Mouse (Mus musculus): ENCODE measurements around the gene Mss51.

Gene Mss51

DNA sequence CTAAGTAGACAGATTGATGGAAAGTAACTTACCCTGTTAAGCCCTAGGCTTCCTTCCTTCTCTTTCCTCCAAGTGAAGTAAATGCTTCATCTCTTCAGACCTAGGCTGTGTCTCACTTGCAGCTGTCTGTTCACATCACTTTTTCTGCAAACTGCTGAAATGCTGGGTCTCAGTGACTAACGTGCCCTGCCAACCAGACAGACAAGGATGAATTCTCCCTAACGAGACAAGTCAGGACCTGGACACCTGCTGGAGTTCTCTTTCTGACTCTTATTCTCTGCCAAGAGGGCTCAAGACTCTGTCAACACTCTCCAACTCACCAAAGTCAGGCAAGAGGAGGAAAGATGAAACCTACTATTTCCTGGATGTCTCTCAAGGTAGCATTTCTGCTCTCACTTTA lies at the start of gene Mss51:
Gene Mss51, minus strand, starts transcription at position 299 of the 400 bp plus-strand sequence.
- no peak for DNase-seq

DNA sequence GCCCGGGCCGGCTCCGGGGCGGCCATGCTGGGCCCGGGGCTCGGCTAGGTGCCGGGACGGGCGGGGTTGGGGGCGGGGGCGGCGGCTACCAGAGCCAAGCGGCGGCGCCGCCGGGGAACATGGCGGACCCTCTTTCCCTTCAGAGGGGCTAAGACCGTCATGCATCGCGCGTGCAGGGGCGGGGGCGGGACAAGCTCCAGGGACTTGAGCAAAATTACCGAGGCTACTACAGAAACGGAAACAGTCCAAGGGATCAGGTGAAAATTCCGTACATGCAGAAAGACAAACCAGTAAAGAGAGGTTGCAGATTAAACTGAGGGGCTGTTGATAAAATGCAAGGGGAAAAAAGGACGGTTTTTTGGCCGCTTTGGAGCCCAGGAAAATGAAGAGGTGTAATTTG lies 49.7 kb upstream of the Mss51 start, which contains the start of gene Ppp3cb:
Gene Ppp3cb, minus strand, starts transcription at position 159 of the 400 bp plus-strand sequence.
- peak; percentile 83 for DNase-seq

DNA sequence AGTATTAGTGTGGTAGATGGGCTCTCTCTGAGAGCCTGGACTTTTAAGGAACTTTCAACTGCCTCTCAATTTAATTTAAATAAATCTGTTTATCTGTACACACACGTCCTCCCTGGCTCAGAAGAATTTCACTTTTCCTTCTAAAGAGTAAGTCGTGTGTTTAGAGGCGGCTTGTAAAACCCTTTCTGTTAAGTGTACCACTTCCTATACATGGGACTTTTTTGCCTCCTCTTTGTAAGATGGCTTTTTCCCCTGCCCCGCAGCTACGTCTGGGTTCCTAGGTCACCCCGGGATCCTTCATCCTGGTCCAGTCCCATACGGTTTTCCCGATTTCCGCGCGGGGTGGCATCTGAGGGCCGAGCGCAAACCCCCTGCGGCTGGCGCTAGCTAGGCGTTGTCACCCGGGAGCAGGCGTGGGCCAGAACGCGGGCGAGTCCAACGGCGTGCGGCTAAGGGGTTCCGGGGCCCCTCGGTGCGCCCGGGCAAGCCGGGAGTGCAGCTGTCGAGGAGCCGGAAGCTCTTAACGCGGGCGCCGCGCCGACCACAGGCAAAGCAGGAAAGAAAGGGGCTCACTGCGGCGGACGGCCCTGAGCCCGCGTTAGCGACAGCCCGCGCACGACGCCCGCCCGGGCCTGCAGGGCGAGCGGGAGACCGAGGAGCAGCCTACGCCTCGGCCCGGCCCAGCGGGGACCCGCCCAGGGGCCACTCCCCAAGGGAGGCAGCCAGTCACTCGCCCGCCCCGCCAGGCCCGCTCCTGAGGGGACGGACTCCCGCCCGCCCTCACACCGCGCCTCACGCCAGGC lies 49.0 kb upstream of the Mss51 start:
- peak; percentile 89 for DNase-seq

DNA sequence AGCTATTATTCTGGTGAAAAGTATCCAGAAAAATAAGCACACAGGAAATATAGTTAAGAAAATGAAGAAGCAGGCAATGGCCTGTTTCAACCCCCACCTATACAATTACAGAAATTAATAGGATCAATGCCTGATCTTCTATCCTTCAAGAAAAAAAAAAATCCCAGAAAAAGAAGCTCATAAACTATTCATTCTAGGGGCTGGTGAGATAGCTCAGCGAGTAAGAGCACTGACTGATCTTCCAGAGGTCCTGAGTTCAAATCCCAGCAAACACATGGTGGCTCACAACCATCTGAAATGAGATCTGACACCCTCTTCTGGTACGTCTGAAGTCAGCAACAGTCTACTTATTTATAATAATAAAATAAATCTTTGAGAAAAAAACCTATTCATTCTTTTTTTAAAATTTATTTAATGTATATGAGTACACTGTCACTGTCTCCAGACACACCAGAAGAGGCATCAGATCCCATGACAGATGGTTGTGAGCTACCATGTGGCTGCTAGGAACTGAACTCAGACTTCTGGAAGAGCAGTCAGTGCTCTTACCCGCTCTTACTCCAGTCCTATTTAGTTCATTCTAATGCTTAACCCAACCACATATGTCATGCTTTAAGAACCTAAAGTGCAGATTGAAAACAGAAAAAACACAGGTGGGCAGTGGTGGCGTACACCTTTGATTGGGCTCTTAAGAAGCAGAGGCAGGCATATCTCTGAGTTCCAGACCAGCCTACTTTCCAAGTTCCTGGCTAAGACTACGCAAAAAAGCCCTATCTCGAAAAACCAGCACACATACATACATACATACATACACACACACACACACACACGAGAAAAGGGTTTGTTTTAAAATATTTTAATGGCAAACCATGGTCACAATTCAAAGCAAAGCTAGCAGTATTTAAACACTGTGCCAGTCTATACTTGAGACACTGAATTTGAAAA lies 48.0 kb upstream of the Mss51 start:
- DNase-seq, result no peak

DNA sequence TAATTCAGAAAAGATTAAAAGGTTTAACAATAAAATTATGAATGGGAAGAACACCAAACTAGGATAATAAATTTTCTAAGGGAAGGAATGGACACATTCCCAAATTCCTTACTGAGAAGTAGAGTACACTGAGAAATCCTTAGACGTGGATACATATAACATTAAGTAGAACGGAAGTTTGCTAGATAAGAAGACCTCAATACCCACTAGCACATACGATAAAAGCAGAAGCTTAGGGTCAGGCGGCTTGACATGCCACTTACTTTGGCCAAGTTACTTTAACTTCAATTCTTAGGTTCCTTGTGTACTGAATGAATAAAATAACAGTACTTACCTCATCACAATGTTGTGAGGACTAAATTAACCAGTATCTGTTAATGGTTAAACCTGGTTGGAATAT lies 32.9 kb upstream of the Mss51 start:
- no peak for DNase-seq

DNA sequence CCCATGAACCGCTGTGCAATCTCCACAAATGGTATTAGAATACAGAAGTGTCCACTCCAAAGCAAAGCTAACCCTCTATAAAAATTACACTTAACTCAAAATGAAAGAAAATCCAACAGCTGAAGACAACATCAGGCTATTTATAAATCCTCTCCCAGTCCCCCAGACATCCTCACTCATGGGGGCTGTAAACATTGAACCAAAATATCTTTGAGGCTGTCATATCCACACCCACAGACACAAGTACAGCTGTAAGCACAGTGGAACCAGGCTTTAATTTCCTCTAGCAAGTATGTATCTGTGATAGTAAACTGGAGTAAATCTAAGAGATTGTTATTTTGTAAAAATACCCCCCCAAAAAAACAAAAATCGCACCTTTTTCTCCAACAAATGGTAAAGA lies 23.5 kb upstream of the Mss51 start:
- DNase-seq, result no peak

DNA sequence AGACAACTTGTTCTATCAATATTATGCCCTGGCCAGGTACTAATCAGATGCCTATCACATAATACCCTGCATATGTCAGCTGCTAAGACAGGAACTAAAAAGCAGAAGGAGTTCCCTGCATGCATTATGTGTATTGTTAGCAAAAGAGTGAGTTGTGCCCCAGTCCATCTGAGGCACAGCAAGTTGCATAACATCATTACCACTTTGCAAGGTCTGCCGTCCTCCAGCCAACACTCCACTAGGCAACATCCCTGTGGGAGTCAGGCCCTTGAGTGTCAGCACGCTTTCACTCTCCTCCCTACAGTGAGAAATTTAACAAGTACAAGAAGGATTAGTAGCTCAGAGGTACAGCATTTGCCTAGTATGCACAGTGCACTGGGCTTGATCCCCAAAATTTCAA lies 11.7 kb upstream of the Mss51 start:
- DNase-seq, result no peak

DNA sequence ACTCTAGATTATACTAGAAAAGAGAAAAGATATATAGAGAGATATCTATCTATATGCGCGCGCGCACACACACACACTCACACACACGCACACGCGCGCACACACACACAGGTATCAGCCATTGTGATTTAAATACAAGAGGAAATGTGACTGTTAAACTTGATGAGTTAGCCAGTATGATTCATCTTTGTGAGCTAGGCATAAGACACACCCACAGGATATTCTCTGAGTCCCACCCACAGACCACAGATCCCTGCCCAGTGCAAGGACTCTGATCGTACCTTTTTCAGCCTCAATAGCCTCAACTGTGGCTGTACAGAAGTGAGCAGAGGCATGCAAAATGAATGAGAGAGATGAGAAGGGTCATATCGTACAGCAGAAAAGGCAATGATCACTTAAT lies 6.3 kb upstream of the Mss51 start:
- DNase-seq, result no peak

DNA sequence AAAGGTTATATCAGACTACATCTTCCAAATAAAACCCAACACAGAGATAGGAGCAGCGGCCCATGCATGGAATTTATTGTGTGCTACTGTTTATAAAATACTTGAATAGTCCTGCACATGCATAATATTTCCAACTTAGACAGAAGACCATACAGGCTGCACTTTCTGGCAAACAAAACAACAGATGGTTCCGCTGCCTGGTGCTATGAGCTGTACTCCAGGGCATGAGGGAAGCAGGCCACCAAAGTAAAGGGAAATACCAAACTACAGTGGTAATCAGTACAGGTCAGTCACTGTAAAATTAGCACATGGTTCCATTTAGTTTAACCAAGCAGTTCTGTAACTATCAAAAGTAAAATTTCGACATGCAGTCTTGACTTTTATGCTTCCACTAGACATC lies 3.3 kb upstream of the Mss51 start:
- no peak for DNase-seq

DNA sequence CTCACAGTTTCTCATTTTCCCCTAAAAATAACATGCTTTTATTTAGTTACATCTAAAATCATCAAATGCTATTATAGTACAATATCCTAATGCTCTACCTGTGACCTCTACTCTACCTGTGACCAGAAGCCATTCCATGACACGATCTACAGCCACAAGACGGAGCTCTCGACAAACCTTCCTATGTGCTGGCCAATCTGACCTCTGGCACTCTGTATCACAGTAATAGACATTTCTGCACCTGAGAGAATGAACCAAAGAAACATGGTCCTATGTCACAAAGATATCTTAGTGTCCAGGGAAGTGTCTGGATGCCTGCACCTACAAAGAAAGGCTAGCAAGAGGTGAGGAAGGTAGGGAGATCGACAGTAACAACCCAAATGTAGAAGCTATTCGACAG lies 10.7 kb downstream of the Mss51 start:
- no peak for DNase-seq

DNA sequence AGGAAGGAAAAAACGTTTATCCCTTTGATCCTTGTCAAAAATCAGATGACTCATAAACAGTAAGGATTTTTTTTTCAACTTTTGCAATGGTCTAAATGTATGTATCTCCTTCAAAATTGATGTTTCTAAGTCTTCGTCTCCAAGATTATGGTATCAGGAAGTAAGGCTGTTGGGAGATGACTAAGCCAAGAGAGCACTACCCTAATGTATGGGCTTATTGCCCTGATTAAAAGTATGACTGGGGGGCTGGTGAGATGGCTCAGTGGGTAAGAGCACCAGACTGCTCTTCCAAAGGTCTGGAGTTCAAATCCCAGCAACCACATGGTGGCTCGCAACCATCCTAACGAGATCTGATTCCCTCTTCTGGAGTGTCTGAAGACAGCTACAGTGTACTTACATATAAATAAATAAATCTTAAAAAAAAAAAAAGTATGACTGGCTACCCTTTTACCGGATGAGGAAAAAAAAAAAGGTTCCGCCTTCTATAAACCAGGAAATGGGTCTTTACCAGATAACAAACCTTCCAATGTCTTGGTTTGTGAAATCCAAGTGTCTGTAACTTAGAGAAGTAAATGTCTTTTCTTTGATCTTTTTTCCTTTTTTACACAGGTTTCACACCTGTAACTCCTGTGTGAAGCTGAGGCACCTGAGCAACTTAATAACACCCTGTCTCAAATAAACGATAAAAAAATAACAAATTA lies 14.5 kb downstream of the Mss51 start:
- no peak for DNase-seq

DNA sequence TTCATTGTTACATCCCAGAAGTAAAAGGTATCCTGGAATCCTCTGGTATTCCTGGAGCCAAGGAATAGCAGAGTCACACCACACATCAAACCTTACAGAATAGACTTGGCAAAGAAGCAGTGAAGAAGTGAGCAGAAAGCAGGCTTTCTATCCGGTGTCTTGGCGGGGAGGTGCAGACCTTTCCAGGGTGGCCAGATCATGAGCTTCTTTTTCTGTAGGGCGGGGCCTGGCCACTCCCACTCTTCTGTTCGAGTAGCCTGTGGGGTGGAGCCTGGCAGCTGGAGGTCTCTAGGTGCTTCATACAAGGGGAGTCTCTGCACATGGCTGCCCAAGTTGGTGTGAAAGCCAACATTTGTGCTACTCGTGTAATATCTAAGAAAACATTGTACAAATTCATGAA lies 15.5 kb downstream of the Mss51 start:
- DNase-seq, result no peak

DNA sequence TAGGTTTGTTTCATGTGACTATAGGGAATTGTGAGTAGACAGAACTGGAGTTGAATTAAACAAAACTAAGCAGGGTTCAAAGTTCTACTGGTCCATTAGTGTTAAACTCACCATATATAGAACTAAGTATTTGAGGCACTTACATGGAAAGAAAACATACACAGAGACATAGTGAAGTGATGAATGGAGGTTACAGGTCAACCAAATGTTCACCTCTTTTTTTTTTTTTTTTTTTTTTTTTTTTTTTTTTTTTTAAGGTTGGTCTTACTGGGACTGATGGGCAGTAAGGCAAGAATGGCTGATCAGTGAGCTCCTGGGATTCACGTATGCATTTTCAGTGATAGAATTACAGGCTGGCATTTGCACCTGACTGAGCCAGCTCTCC lies 16.5 kb downstream of the Mss51 start:
- no peak for DNase-seq

DNA sequence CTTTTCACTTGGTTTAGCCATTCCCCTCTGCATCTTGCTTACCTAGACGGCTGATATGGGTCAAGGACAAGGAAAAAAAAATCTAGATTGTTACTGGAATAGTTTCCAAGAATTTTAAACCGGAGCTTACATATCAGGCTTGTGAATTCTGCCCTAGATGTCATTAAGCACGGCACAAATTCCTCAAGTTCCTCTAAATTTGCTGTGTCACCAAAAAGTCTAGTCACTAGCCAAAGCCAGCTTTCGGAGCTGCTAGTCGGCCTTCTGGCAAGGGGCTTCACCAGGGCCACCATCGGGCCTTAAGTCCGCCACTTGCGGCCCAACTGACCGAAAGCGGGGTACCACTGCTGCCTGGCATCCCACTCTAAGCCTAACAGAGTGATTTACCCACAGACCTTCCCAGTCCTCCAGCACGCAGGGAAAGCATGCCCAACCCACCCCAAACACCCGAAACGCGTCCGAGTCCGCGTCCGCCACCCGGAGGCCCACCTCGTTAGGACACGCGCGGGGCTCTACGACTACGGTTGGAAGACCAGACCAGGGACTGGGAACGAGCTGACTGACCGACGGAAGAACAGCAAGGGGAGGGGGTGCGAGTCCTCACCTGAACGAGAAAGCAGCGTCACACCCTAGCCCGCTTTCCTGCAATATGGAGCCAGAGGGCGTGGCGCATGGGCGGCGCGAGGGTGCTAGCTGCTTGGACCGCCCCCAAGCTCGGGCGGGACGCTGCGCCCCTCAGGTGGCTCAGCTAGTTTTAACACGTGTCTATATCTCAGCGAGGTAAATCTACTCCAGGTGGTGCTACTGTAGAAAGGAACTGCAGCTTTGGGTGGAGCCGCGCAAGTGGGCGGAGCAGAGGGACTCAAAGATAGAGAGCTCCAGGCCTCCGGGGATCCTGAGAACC lies 17.2 kb downstream of the Mss51 start, which contains the start of gene Anxa7:
Gene Anxa7, minus strand, starts transcription at position 843 of the 904 bp plus-strand sequence.
- peak; percentile 84 for DNase-seq

DNA sequence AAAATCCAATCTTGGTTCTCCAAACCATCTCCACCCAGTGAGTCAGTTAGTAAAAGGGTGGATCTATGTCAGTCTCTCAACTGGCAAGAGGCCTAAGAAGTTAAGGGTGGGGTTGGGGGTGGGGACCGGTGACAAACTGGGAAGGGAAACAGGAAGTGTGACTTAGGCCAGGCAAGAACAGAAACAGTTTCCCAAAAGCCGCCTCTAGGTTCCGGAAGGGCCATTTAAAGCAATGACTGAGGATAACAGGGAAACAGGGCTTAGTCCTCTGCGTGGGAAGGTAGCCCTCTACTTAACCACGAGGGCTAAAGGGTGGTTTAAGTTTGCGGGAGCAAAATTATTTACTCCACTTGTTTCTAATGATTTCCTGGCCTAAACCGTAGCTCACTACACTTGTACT lies 17.9 kb downstream of the Mss51 start:
- DNase-seq, result no peak

DNA sequence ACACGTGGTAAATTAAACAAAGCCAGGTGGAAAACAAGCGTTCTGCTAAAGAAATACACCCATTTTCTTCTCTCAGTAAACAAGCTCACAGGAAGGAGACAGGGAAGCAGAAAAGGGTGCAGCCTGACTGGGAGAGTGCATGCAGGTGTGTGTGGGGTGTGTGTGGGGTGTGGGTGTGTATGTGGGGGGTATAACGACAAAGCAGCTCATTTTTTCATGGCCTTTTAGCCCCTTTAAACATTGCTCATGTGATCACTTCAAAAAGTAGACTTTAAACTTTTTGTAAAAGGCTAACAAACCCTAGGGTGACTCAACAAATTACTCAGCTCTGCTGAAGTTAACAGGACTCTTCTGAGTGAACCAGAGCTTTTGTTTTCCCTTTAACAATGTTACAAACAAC lies 18.3 kb downstream of the Mss51 start:
- DNase-seq, result no peak

DNA sequence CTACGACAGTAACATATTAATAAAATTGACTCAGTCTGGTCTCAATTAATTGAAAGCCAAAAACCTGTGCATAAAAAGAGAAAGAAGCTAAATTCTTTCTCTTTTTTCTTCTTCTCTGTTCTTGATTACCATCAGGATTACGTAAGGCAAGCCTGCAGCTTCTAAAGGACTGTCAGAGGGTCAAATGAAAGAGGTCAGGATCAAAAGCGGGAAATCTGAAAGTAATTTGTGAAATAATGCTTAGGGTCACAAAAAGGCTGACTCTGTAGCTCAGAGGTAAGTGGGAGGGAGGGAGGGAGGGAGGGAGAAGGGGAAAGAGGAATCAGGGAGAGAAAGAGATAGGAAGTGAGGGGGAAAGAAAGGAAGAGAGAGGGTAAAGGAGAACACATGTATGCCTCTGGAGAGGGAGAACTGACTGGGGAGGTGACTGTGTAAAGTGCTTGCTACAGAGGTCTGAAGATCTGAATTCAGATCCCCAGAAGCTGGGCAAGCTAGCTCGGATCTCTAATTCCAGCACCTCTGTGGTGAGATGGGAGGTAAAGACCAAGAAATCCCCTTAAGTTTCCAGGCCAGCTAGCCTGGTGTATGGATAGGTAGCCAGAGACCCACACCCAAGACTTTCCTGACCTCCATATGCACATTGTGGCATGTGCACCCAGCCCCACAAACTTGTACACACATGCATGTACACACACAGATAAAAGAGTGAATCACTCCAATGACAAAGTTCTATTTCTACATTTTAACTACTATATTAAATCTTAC lies 19.3 kb downstream of the Mss51 start:
- no peak for DNase-seq

DNA sequence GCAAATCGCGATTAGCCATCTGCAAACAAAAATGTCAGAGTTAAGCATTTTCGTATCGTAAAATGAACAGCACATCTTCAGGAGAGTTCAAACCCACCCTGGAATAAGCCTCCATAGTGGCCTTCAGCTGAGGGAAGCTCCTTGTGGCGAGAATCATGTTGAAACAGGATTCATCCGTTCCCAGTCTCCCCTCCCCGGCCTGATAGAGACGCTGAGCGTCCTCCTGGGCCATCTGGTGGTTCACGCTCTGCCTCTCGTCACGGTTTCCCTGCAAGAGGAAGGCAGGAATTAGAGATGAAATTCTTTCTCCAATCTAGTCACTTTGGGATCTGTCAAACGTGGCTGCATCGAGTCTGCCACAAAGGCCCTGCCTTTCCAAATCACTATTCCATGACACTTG lies 36.5 kb downstream of the Mss51 start:
- no peak for DNase-seq

DNA sequence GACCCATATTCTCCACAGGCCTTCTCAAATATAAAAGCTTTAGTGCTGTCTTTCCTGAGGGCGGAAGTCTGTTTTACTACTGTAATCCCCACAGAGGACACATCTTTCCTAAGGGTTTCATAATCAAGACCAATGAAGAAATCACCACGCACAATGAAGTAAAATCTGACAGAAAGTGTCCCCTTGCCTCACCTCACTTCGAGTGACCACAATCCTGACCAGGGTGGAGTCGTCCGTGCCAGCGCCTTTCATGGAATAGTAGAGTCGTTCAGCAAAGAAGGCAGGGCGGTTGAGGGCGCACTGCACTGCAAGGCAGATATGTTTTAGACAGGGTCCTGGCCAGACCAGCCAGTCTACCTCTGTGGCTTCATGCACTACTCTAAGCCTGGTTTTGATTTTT lies 38.3 kb downstream of the Mss51 start:
- no peak for DNase-seq

DNA sequence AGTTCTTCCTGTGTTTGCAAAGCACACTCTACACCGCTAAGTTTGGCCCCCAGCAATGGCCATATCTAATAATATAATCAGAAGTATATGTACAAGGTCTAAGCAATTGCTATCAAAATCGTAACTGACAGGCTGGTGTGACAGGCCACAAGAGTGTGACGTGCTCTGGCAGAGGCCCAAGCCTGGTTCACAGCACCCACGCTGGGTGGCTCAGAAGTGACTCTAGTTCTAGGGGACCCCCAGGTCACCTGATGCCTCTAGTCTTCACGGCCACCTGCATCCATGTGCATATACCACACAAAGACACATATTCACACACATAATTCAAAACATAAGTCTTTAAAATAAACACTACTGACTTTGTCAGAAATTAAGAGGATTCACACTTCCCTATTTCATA lies 43.8 kb downstream of the Mss51 start:
- DNase-seq, result no peak

DNA sequence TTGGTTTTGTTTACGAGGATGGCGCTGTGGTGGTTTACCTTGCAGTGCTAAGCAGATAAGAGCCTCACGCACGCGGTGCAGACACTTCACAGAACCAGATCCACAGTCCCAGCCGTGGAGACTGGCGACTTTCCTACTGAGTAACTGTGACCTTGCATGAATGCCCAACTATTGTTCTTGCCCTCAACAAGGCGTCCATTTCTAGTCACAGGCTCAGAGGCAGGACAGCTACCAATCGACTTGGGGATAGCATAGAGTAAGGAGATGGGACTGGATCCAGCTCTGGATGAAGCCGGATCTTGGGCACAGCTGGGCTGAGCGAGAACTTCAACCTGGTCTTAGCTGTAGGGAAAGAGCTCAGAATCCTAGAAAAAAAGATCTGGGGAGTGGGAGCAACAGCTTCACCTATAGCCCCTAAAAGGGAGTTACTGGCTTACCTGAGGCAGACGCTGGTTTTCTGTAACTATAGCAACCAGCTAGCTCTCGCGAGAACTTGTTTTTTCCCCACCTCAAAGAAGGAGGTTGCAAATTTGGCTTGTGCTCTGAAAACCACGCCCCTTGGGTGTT lies 44.9 kb downstream of the Mss51 start, which contains the start of gene Cfap70:
Gene Cfap70, minus strand, starts transcription at position 462 of the 567 bp plus-strand sequence.
- peak; percentile 65 for DNase-seq

All from right cerebral cortex, postnatal 25 days (tissue).